Mouse (Mus musculus) embryonic facial prominence, embryonic 14.5 days (tissue): Measurements from ENCODE around the gene Slco3a1. TPM values are rescaled to one million over a fixed set of nuclear protein-coding genes. Genes with fewer than 3 reads are reported as not detected.
A peak's percentile ranks its signal among the peaks of the same experiment; 100 is the strongest.

Source experiments
- ATAC-seq: fragments of 200-750 bp; cut with Nextera tagmentation; 2 replicates; pipeline ENCODE4 v1.8.0; 2017; ENCODE audit warnings: low read depth, moderate number of reproducible peaks, moderate TSS enrichment
- DNase-seq: peaks from one replicate; pipeline ENCODE4 v3.0.0-alpha.2; 2015; ENCODE audit warnings: low spot score
- H3K27ac ChIP-seq: fragments of 300-500 bp; sonication (generic); replicated peaks from 2 replicates; pipeline ENCODE4 v1.5.1; 2014; ENCODE audit warnings: low read depth, mild to moderate bottlenecking, low read length, moderate library complexity
- H3K27me3 ChIP-seq: fragments of 300-500 bp; sonication (generic); replicated peaks from 2 replicates; pipeline ENCODE4 v1.6.1; 2014; ENCODE audit warnings: low read length; ENCODE audit not compliant: control insufficient read depth, insufficient read depth
- H3K36me3 ChIP-seq: fragments of 300-500 bp; sonication (generic); 2 replicates; pipeline ENCODE4 v1.6.1; 2014; ENCODE audit warnings: low read length, mixed read lengths; ENCODE audit not compliant: control insufficient read depth, insufficient read depth
- H3K4me1 ChIP-seq: fragments of 300-500 bp; sonication (generic); 2 replicates; pipeline ENCODE4 v1.6.1; 2014; ENCODE audit warnings: antibody characterized with exemption, low read length; ENCODE audit not compliant: control insufficient read depth, insufficient read depth
- H3K4me2 ChIP-seq: fragments of 300-500 bp; sonication (generic); 2 replicates; pipeline ENCODE4 v1.6.1; 2014; ENCODE audit warnings: low read depth, mild to moderate bottlenecking, low read length, moderate library complexity, mixed read lengths
- H3K4me3 ChIP-seq: fragments of 300-500 bp; sonication (generic); 2 replicates; pipeline ENCODE4 v1.5.1; 2014; ENCODE audit warnings: low read depth, mild to moderate bottlenecking, low read length
- H3K9ac ChIP-seq: fragments of 300-500 bp; sonication (generic); 2 replicates; pipeline ENCODE4 v1.6.1; 2014; ENCODE audit warnings: low read depth, mild to moderate bottlenecking, low read length, moderate library complexity, mixed read lengths
- H3K9me3 ChIP-seq: fragments of 300-500 bp; sonication (generic); 2 replicates; pipeline ENCODE4 v1.6.1; 2016; ENCODE audit warnings: low read length; ENCODE audit not compliant: control insufficient read depth
- WGBS: fragments of 180-500 bp; shearing (Covaris S2); extraction: QIAGEN DNeasy Blood & Tissue Kit; methylation state at CpG from one replicate; pipeline ENCODE4 v1.1.7; 2014; 5-methylcytosine and 5-hydroxymethylcytosine counted together
- polyA plus RNA-seq: library from polyadenylated mRNA; unstranded; fragments of >200 nt; fragmentation: Nextera tagmentation; extraction: Ambion mirVana; gene quantifications from 2 replicates; pipeline ENCODE4 v1.2.1, GENCODE M21; 2014

The Slco3a1 gene
- polyA plus RNA-seq, 1 experiment from 2014 or later = 13.9 TPM

DNA sequence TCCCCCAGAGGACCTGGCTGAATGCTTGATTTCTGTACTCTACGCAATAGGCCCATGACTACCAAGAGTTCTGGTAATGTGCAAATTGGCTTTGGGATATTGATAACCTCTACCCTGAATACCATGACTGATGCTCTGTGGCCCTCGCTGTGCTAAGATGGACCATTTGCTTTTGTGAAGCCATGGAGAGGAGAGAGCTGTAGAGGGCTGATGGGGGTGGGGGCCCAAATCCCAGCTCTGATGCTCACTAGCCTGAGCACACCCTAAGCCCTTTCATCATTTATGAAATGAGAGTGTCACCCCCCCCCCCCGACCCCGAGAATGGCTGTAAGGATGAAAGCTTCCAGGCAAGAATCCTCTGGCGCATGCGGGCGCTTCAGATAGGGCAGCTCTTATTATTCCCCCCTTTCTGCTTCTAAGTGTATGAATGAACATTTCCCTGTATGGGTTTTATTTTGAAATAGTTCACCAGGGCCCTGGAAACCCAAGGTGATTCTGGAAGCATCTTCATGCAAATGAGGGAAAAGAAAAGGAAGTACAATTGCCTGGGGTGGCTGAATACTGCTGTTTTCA lies 206.2 kb downstream of the Slco3a1 start:
- no peak for ATAC-seq
- Histone ChIP-seq H3K9me3 (no peaks in the 10 kb centered on the region), H3K4me3 (no peak overlapping the region), H3K4me1 (peaks cover 13% of the 10 kb centered on the region), H3K4me2 (no peak overlapping the region), H3K27me3 (no peaks in the 10 kb centered on the region), H3K36me3 (no peaks in the 10 kb centered on the region), H3K27ac (no peak overlapping the region), H3K9ac (no peak overlapping the region)
- no peak for DNase-seq
- 83% methylated on average over 7 of the region's 7 CpGs for WGBS

- no peak overlapping the region for H3K4me2 ChIP-seq
- H3K36me3 ChIP-seq = no peaks in the 10 kb centered on the region
- no peaks in the 10 kb centered on the region for H3K9me3 ChIP-seq
- 76% methylated on average over 9 of the region's 9 CpGs for WGBS
- H3K4me3 ChIP-seq = no peak overlapping the region
- peaks cover 8% of the 10 kb centered on the region; the same call in 1 of the 2 replicates for H3K4me1 ChIP-seq
- no peaks in the 10 kb centered on the region for H3K27me3 ChIP-seq
- ATAC-seq = no peak
- no peak overlapping the region for H3K27ac ChIP-seq
- DNase-seq = no peak
- no peak overlapping the region for H3K9ac ChIP-seq
Measured at GRCm38 (mm10) chr7:74347026-74347425, 207.6 kb downstream of the Slco3a1 start.

DNA sequence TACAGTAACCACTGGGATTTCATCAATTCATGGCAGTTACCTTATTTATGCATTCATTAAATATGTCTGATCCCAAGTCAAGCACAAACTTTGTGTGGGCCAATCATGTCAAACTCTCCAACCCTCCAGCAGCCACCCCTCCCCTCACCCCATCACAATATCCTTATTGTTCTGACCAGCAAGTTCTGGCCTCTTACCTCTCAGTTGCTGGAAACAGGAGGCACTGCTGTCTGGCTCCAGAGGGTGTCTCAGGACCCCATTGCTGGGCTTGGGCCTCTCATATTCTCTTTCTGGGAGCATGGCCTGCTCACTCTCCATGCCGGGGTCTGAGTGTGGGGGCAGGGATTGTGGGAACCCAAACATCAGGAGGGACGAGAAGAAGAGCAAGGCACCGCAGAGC lies 208.1 kb downstream of the Slco3a1 start:
- DNase-seq (peak; percentile 29), ATAC-seq (no peak)
- 40% methylated on average over 3 of the region's 3 CpGs for WGBS
- H3K4me3 ChIP-seq = no peak overlapping the region
- no peaks in the 10 kb centered on the region for H3K9me3 ChIP-seq
- H3K27me3 ChIP-seq = no peaks in the 10 kb centered on the region
- H3K4me2 ChIP-seq = no peak overlapping the region
- peaks cover 8% of the 10 kb centered on the region; the same call in 1 of the 2 replicates for H3K4me1 ChIP-seq
- H3K36me3 ChIP-seq = no peaks in the 10 kb centered on the region
- no peak overlapping the region for H3K27ac ChIP-seq
- H3K9ac ChIP-seq = no peak overlapping the region

DNA sequence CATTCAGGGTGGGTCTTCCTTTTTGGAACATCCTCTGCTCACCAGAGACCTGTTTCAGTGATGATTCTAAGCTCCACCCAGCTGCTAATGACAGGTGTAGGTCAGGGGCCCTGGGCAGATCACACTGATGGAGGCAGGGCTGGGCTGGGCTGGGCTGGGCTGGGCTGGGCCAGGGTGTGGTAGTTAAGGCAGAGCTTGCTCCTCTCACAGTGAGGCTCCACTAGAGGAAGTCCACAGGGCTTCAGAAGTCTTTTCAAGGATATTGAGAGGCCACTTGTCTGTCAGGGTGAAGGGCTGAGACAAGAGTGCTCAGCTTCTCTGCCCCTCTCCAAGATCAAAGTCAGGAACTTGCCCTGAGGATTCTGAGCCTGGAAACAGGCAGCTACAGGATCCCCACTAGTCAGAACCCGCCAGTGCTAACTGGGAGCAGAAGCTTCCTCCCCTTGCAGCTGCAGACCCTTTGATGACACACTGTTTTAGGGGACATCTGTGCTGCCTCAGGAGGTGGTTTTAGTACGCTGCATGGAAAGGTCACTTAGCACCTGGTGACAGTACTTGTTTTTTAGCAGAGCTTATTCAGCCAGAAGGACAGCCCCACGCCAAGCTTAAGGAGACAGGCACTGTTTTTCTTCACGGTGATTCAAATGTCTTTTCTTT lies 213.3 kb downstream of the Slco3a1 start:
- no peak overlapping the region for H3K4me2 ChIP-seq
- H3K9ac ChIP-seq = no peak overlapping the region
- DNase-seq (peak; percentile 42), ATAC-seq (no peak)
- H3K4me3 ChIP-seq = no peak overlapping the region
- H3K4me1 ChIP-seq = no peaks in the 10 kb centered on the region
- H3K36me3 ChIP-seq = no peaks in the 10 kb centered on the region
- WGBS = 33% methylated on average over 4 of the region's 4 CpGs
- H3K27ac ChIP-seq = no peak overlapping the region
- no peaks in the 10 kb centered on the region for H3K27me3 ChIP-seq
- H3K9me3 ChIP-seq = no peaks in the 10 kb centered on the region

DNA sequence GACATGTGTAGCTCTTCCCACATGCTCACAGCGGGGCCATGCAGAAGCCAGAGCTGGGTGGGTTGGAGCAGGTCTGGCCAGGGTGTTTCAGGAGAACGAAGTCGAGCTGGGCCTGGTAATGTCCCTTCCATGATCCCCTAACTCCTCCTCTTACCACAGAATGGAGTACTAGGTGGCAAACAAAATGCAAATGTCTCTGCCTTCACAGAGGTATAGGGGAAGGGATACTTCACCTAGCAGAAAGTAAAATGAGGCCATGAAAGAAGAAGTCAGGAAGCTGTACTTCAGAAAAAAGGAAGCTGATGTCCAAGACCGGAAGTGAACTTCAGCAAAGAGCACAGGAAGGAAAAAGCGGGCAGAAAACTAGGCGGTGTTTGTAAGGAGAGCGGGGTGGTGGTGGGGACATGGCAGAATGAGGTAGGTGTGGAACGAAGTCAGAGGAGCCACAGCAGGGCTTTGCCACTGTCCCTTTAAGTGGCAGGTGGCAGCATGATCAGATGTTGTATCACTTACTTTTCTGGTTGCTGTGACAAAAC lies 214.1 kb downstream of the Slco3a1 start:
- Histone ChIP-seq H3K27me3 (no peaks in the 10 kb centered on the region), H3K4me1 (no peaks in the 10 kb centered on the region), H3K9ac (no peak overlapping the region), H3K27ac (no peak overlapping the region), H3K4me2 (no peak overlapping the region), H3K36me3 (no peaks in the 10 kb centered on the region), H3K4me3 (no peak overlapping the region), H3K9me3 (no peaks in the 10 kb centered on the region)
- no peak for DNase-seq
- ATAC-seq = no peak
- 88% methylated on average over 8 of the region's 8 CpGs for WGBS

- Histone ChIP-seq H3K27me3 (no peaks in the 10 kb centered on the region), H3K9me3 (no peaks in the 10 kb centered on the region), H3K27ac (no peak overlapping the region), H3K4me2 (no peak overlapping the region), H3K9ac (no peak overlapping the region), H3K36me3 (no peaks in the 10 kb centered on the region), H3K4me3 (no peak overlapping the region), H3K4me1 (no peaks in the 10 kb centered on the region)
- no peak for DNase-seq
- WGBS = 79% methylated on average over 6 of the region's 6 CpGs
- ATAC-seq = no peak
Measured at GRCm38 (mm10) chr7:74337677-74338420, 216.7 kb downstream of the Slco3a1 start.

- H3K4me1 ChIP-seq = peaks cover 8% of the 10 kb centered on the region
- DNase-seq (no peak), ATAC-seq (no peak)
- no peaks in the 10 kb centered on the region for H3K36me3 ChIP-seq
- H3K9me3 ChIP-seq = no peaks in the 10 kb centered on the region
- H3K9ac ChIP-seq = no peak overlapping the region
- WGBS = 87% methylated on average over 3 of the region's 3 CpGs
- H3K4me3 ChIP-seq = no peak overlapping the region
- H3K27ac ChIP-seq = no peak overlapping the region
- no peak overlapping the region for H3K4me2 ChIP-seq
- H3K27me3 ChIP-seq = no peaks in the 10 kb centered on the region
Measured at GRCm38 (mm10) chr7:74332323-74332722, 222.3 kb downstream of the Slco3a1 start.

GRCm38 (mm10) chr7:74330858-74331726 lies 223.5 kb downstream of the Slco3a1 start:
- Histone ChIP-seq H3K9me3 (no peaks in the 10 kb centered on the region), H3K4me2 (no peak overlapping the region), H3K4me3 (no peak overlapping the region), H3K36me3 (no peaks in the 10 kb centered on the region), H3K27me3 (no peaks in the 10 kb centered on the region), H3K4me1 (peaks cover 8% of the 10 kb centered on the region), H3K9ac (no peak overlapping the region), H3K27ac (no peak overlapping the region)
- 34% methylated on average over 7 of the region's 7 CpGs for WGBS
- ATAC-seq (peak; percentile 89), DNase-seq (peak; percentile 90)
